Mouse (Mus musculus): ENCODE measurements around the gene Atp2a2.

Gene Atp2a2

GRCm38 (mm10) chr5:122502077-122502941 is at the start of gene Atp2a2:
TSS of gene Atp2a2 (minus strand) at chr5:122502225.
- DNase-seq (ENCODE audit: low spot score in 2 of 2) = peak; percentile 83 to 91

- DNase-seq (ENCODE audit: low spot score in 2 of 2) = no peak
These were observed 48.4 kb upstream of the Atp2a2 start for GRCm38 (mm10) chr5:122550460-122550859.

GRCm38 (mm10) chr5:122548671-122549070 is 46.6 kb upstream of the Atp2a2 start:
- no peak for DNase-seq (ENCODE audit: low spot score in 2 of 2)

- no peak for DNase-seq (ENCODE audit: low spot score in 2 of 2)
These were observed 45.8 kb upstream of the Atp2a2 start for GRCm38 (mm10) chr5:122547810-122548209.

GRCm38 (mm10) chr5:122547251-122547714 is 45.3 kb upstream of the Atp2a2 start:
- DNase-seq (ENCODE audit: low spot score in 2 of 2) = no peak

- DNase-seq (ENCODE audit: low spot score in 2 of 2) = no peak
These were observed 41.4 kb upstream of the Atp2a2 start for GRCm38 (mm10) chr5:122543392-122543791.

- no peak for DNase-seq (ENCODE audit: low spot score in 2 of 2)
These were observed 39.8 kb upstream of the Atp2a2 start for GRCm38 (mm10) chr5:122541871-122542270.

- DNase-seq (ENCODE audit: low spot score in 2 of 2) = no peak
These were observed 36.1 kb upstream of the Atp2a2 start for GRCm38 (mm10) chr5:122538077-122538476.

- DNase-seq (ENCODE audit: low spot score in 2 of 2) = no peak
These were observed 35.6 kb upstream of the Atp2a2 start for GRCm38 (mm10) chr5:122537654-122538053.

GRCm38 (mm10) chr5:122533884-122534283 is 31.9 kb upstream of the Atp2a2 start:
- no peak for DNase-seq (ENCODE audit: low spot score in 2 of 2)

- no peak for DNase-seq (ENCODE audit: low spot score in 2 of 2)
These were observed 28.0 kb upstream of the Atp2a2 start for GRCm38 (mm10) chr5:122529913-122530604.

GRCm38 (mm10) chr5:122529316-122529715 is 27.3 kb upstream of the Atp2a2 start:
- no peak for DNase-seq (ENCODE audit: low spot score in 2 of 2)

- no peak for DNase-seq (ENCODE audit: low spot score in 2 of 2)
These were observed 26.6 kb upstream of the Atp2a2 start for GRCm38 (mm10) chr5:122528591-122528990.

GRCm38 (mm10) chr5:122527761-122528160 is 25.7 kb upstream of the Atp2a2 start:
- DNase-seq (ENCODE audit: low spot score in 2 of 2) = no peak

GRCm38 (mm10) chr5:122526878-122527730 is 25.1 kb upstream of the Atp2a2 start:
- DNase-seq (ENCODE audit: low spot score in 2 of 2) = no peak

- peak in 1 of 2 experiments; percentile 47 for DNase-seq (ENCODE audit: low spot score in 2 of 2)
These were observed 24.4 kb upstream of the Atp2a2 start for GRCm38 (mm10) chr5:122526405-122526804.

GRCm38 (mm10) chr5:122525238-122525931 is 23.4 kb upstream of the Atp2a2 start:
- no peak for DNase-seq (ENCODE audit: low spot score in 2 of 2)

- no peak for DNase-seq (ENCODE audit: low spot score in 2 of 2)
These were observed 22.8 kb upstream of the Atp2a2 start for GRCm38 (mm10) chr5:122524854-122525237.

GRCm38 (mm10) chr5:122524244-122524643 is 22.2 kb upstream of the Atp2a2 start:
- DNase-seq (ENCODE audit: low spot score in 2 of 2) = no peak

- DNase-seq (ENCODE audit: low spot score in 2 of 2) = no peak
These were observed 19.1 kb upstream of the Atp2a2 start for GRCm38 (mm10) chr5:122521130-122521473.

Measured in frontal cortex, postnatal 14 days (tissue).